Mouse (Mus musculus): ENCODE results near the gene Hyal6. TPM values are rescaled to one million over a fixed set of nuclear protein-coding genes. Genes with fewer than 3 reads are reported as not detected.

Gene Hyal6
- not detected in 2 replicates for polyA plus RNA-seq (2016; fragmentation: Nextera tagmentation; extraction: Ambion mirVana)

GRCm38 (mm10) chr6:24732945-24733344 is at the start of gene Hyal6:
Hyal6 (plus strand) TSS chr6:24733245.
- Histone ChIP-seq H3K36me3 (no peaks in the 10 kb centered on the region), H3K9ac (no peak within 1 kb of the TSS), H3K4me1 (no peaks in the 10 kb centered on the region), H3K9me3 (no peaks in the 10 kb centered on the region), H3K27ac (no peak within 1 kb of the TSS), H3K4me2 (replicated peaks) (no peak within 1 kb of the TSS), H3K4me3 (no peak within 1 kb of the TSS), H3K27me3 (no peaks in the 10 kb centered on the region)
- no peak for ATAC-seq (ENCODE audit: insufficient number of reproducible peaks, insufficient read depth, low FRiP score, low TSS enrichment)
- 83% methylated on average over 3 of the region's 3 CpGs for WGBS

- no peak overlapping the region for H3K4me3 ChIP-seq
- no peak for ATAC-seq (ENCODE audit: insufficient number of reproducible peaks, insufficient read depth, low FRiP score, low TSS enrichment)
- no peak overlapping the region for H3K4me2 ChIP-seq (replicated peaks)
- no peak overlapping the region for H3K27ac ChIP-seq
- H3K4me1 ChIP-seq = no peaks in the 10 kb centered on the region
- WGBS = 53% methylated on average over 1 of the region's 1 CpGs
- H3K27me3 ChIP-seq = no peaks in the 10 kb centered on the region
- no peaks in the 10 kb centered on the region for H3K9me3 ChIP-seq
- no peaks in the 10 kb centered on the region for H3K36me3 ChIP-seq
- H3K9ac ChIP-seq = no peak overlapping the region
Measured at GRCm38 (mm10) chr6:24687871-24688270, 45.2 kb upstream of the Hyal6 start.

- no peak overlapping the region for H3K27ac ChIP-seq
- H3K27me3 ChIP-seq = no peaks in the 10 kb centered on the region
- H3K9ac ChIP-seq = no peak overlapping the region
- no peak overlapping the region for H3K4me2 ChIP-seq (replicated peaks)
- 84% methylated on average over 11 of the region's 11 CpGs for WGBS
- H3K4me3 ChIP-seq = no peak overlapping the region
- H3K36me3 ChIP-seq = no peaks in the 10 kb centered on the region
- no peak for ATAC-seq (ENCODE audit: insufficient number of reproducible peaks, insufficient read depth, low FRiP score, low TSS enrichment)
- H3K9me3 ChIP-seq = no peaks in the 10 kb centered on the region
- H3K4me1 ChIP-seq = no peaks in the 10 kb centered on the region
Measured at GRCm38 (mm10) chr6:24694455-24695410, 38.3 kb upstream of the Hyal6 start.

- ATAC-seq (ENCODE audit: insufficient number of reproducible peaks, insufficient read depth, low FRiP score, low TSS enrichment) = no peak
- Histone ChIP-seq H3K9me3 (no peaks in the 10 kb centered on the region), H3K27ac (no peak overlapping the region), H3K9ac (no peak overlapping the region), H3K4me3 (no peak overlapping the region), H3K4me1 (no peaks in the 10 kb centered on the region), H3K36me3 (no peaks in the 10 kb centered on the region), H3K27me3 (no peaks in the 10 kb centered on the region), H3K4me2 (replicated peaks) (no peak overlapping the region)
- 79% methylated on average over 4 of the region's 4 CpGs for WGBS
Measured at GRCm38 (mm10) chr6:24696117-24696516, 36.9 kb upstream of the Hyal6 start.

GRCm38 (mm10) chr6:24697216-24697615 is 35.8 kb upstream of the Hyal6 start:
- no peak overlapping the region for H3K4me2 ChIP-seq (replicated peaks)
- H3K9ac ChIP-seq = no peak overlapping the region
- no peak overlapping the region for H3K27ac ChIP-seq
- H3K4me1 ChIP-seq = no peaks in the 10 kb centered on the region
- H3K9me3 ChIP-seq = no peaks in the 10 kb centered on the region
- WGBS = 87% methylated on average over 5 of the region's 5 CpGs
- no peaks in the 10 kb centered on the region for H3K27me3 ChIP-seq
- no peak overlapping the region for H3K4me3 ChIP-seq
- no peaks in the 10 kb centered on the region for H3K36me3 ChIP-seq
- ATAC-seq (ENCODE audit: insufficient number of reproducible peaks, insufficient read depth, low FRiP score, low TSS enrichment) = no peak

GRCm38 (mm10) chr6:24707090-24707489 is 26.0 kb upstream of the Hyal6 start:
- Histone ChIP-seq H3K4me1 (no peaks in the 10 kb centered on the region), H3K4me2 (replicated peaks) (no peak overlapping the region), H3K36me3 (no peaks in the 10 kb centered on the region), H3K27ac (no peak overlapping the region), H3K27me3 (no peaks in the 10 kb centered on the region), H3K4me3 (no peak overlapping the region), H3K9ac (no peak overlapping the region), H3K9me3 (no peaks in the 10 kb centered on the region)
- WGBS = 82% methylated on average over 5 of the region's 5 CpGs
- no peak for ATAC-seq (ENCODE audit: insufficient number of reproducible peaks, insufficient read depth, low FRiP score, low TSS enrichment)

- Histone ChIP-seq H3K4me1 (no peaks in the 10 kb centered on the region), H3K9ac (no peak overlapping the region), H3K27me3 (no peaks in the 10 kb centered on the region), H3K36me3 (no peaks in the 10 kb centered on the region), H3K9me3 (no peaks in the 10 kb centered on the region), H3K4me2 (replicated peaks) (no peak overlapping the region), H3K4me3 (no peak overlapping the region), H3K27ac (no peak overlapping the region)
- 69% methylated on average over 2 of the region's 2 CpGs for WGBS
- no peak for ATAC-seq (ENCODE audit: insufficient number of reproducible peaks, insufficient read depth, low FRiP score, low TSS enrichment)
Measured at GRCm38 (mm10) chr6:24707499-24707898, 25.5 kb upstream of the Hyal6 start.

- no peak for ATAC-seq (ENCODE audit: insufficient number of reproducible peaks, insufficient read depth, low FRiP score, low TSS enrichment)
- no peaks in the 10 kb centered on the region for H3K4me1 ChIP-seq
- no peak overlapping the region for H3K4me2 ChIP-seq (replicated peaks)
- H3K27me3 ChIP-seq = no peaks in the 10 kb centered on the region
- no peaks in the 10 kb centered on the region for H3K9me3 ChIP-seq
- H3K9ac ChIP-seq = no peak overlapping the region
- no peaks in the 10 kb centered on the region for H3K36me3 ChIP-seq
- 29% methylated on average over 13 of the region's 13 CpGs for WGBS
- H3K27ac ChIP-seq = no peak overlapping the region
- no peak overlapping the region for H3K4me3 ChIP-seq
Measured at GRCm38 (mm10) chr6:24721317-24722099, 11.5 kb upstream of the Hyal6 start.

- ATAC-seq (ENCODE audit: insufficient number of reproducible peaks, insufficient read depth, low FRiP score, low TSS enrichment) = no peak
- Histone ChIP-seq H3K36me3 (no peaks in the 10 kb centered on the region), H3K4me1 (no peaks in the 10 kb centered on the region), H3K4me3 (no peak overlapping the region), H3K27ac (no peak overlapping the region), H3K27me3 (no peaks in the 10 kb centered on the region), H3K9ac (no peak overlapping the region), H3K4me2 (replicated peaks) (no peak overlapping the region), H3K9me3 (no peaks in the 10 kb centered on the region)
- WGBS = 90% methylated on average over 1 of the region's 1 CpGs
Measured at GRCm38 (mm10) chr6:24728130-24728529, 4.9 kb upstream of the Hyal6 start.

GRCm38 (mm10) chr6:24734565-24734964 is 1.5 kb downstream of the Hyal6 start:
- Histone ChIP-seq H3K27me3 (no peaks in the 10 kb centered on the region), H3K27ac (no peak overlapping the region), H3K4me3 (no peak overlapping the region), H3K9me3 (no peaks in the 10 kb centered on the region), H3K36me3 (no peaks in the 10 kb centered on the region), H3K9ac (no peak overlapping the region), H3K4me2 (replicated peaks) (no peak overlapping the region), H3K4me1 (no peaks in the 10 kb centered on the region)
- WGBS = 77% methylated on average over 6 of the region's 6 CpGs
- no peak for ATAC-seq (ENCODE audit: insufficient number of reproducible peaks, insufficient read depth, low FRiP score, low TSS enrichment)

GRCm38 (mm10) chr6:24748029-24748428 is 15.0 kb downstream of the Hyal6 start, which contains the start of gene Hyal4:
Hyal4 (plus strand) TSS chr6:24748329.
- 81% methylated on average over 4 of the region's 4 CpGs for WGBS
- H3K4me2 ChIP-seq (replicated peaks) = no peak within 1 kb of the TSS
- no peaks in the 10 kb centered on the region for H3K4me1 ChIP-seq
- H3K36me3 ChIP-seq = no peaks in the 10 kb centered on the region
- ATAC-seq (ENCODE audit: insufficient number of reproducible peaks, insufficient read depth, low FRiP score, low TSS enrichment) = no peak
- H3K27me3 ChIP-seq = no peaks in the 10 kb centered on the region
- no peak within 1 kb of the TSS for H3K9ac ChIP-seq
- H3K4me3 ChIP-seq = no peak within 1 kb of the TSS
- H3K27ac ChIP-seq = no peak within 1 kb of the TSS
- no peaks in the 10 kb centered on the region for H3K9me3 ChIP-seq

GRCm38 (mm10) chr6:24759281-24759680 is 26.2 kb downstream of the Hyal6 start:
- WGBS = 90% methylated on average over 3 of the region's 3 CpGs
- no peaks in the 10 kb centered on the region for H3K4me1 ChIP-seq
- no peak overlapping the region for H3K4me3 ChIP-seq
- no peaks in the 10 kb centered on the region for H3K9me3 ChIP-seq
- no peaks in the 10 kb centered on the region for H3K27me3 ChIP-seq
- H3K36me3 ChIP-seq = no peaks in the 10 kb centered on the region
- H3K9ac ChIP-seq = no peak overlapping the region
- H3K4me2 ChIP-seq (replicated peaks) = no peak overlapping the region
- H3K27ac ChIP-seq = no peak overlapping the region
- no peak for ATAC-seq (ENCODE audit: insufficient number of reproducible peaks, insufficient read depth, low FRiP score, low TSS enrichment)

Measured in embryonic facial prominence, embryonic 12.5 days (tissue).